Mouse (Mus musculus) lung, adult 2 months (tissue): ENCODE measurements around the gene Shkbp1.

Experiments
- CTCF ChIP-seq: fragments of 200-500 bp; IDR thresholded peaks from 2 replicates; pipeline ENCODE4 v1.5.1; 2011; ENCODE audit warnings: mild to moderate bottlenecking, low read length, control low read depth; ENCODE audit not compliant: insufficient read depth
- POLR2A ChIP-seq: fragments of 200-500 bp; IDR thresholded peaks from 2 replicates; pipeline ENCODE4 v1.6.1; 2011; ENCODE audit warnings: low read depth, mild to moderate bottlenecking, control low read depth, low read length, borderline replicate concordance; ENCODE audit errors: extremely low read depth

DNA sequence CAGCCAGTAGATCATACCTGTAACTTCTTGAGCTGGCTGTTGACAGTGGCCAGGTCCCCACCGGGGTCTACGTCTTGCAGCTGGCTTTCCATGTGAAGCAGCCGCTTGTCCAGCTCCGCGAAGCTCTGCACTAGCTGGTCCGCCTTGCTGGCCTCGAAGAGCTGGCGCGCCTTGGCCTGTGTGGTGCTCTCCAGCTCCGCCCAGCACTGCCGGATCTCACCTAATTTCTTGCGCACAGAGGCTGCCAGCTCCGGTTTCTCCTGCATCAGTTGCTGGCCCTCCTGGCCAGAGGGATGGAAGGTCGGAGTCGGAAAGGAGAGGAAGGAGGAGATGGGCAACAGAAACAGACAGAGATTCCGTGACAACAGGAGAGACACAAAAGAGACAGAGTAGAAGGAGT lies 35.6 kb upstream of the Shkbp1 start:
- no peak for TF ChIP-seq POLR2A
- TF ChIP-seq CTCF: no peak
